Mouse (Mus musculus): ENCODE results near the gene Akap14. TPM values are rescaled to one million over a fixed set of nuclear protein-coding genes. Genes with fewer than 3 reads are reported as not detected.
"Not testable (repeated sequence)": the region's sequence is repeated elsewhere in the genome, so short reads cannot be mapped to it uniquely, and the experiment has no call there.

Akap14 gene
- polyA plus RNA-seq, 1 experiment = not detected

GRCm38 (mm10) chrX:37161169-37161568, 7.5 kb downstream of the Akap14 start:
- Histone ChIP-seq H3K36me3 (ENCODE audit: control insufficient read depth, insufficient read depth) (no peaks in the 10 kb centered on the region), H3ac (ENCODE audit: control insufficient read depth, insufficient read length) (no peak overlapping the region), H3K4me3 (no peak overlapping the region), H3K27me3 (ENCODE audit: control insufficient read depth, insufficient read depth, insufficient read length) (no peaks in the 10 kb centered on the region), H3K4me2 (ENCODE audit: low read depth) (peak overlapping the region; percentile 18), H3K79me2 (ENCODE audit: control insufficient read depth, insufficient read depth) (no peaks in the 10 kb centered on the region)
- TF ChIP-seq E2F4 (IDR thresholded peaks at IDR 0.05; ENCODE audit: insufficient read depth) (no peak), POLR2AphosphoS2 (IDR thresholded peaks at IDR 0.05; ENCODE audit: insufficient read length, low read depth) (no peak)

- Histone ChIP-seq H3K4me3 (no peak overlapping the region), H3K4me2 (ENCODE audit: low read depth) (no peak overlapping the region), H3K27me3 (ENCODE audit: control insufficient read depth, insufficient read depth, insufficient read length) (no peaks in the 10 kb centered on the region), H3ac (ENCODE audit: control insufficient read depth, insufficient read length) (no peak overlapping the region), H3K79me2 (ENCODE audit: control insufficient read depth, insufficient read depth) (no peaks in the 10 kb centered on the region), H3K36me3 (ENCODE audit: control insufficient read depth, insufficient read depth) (no peaks in the 10 kb centered on the region)
- TF ChIP-seq POLR2A (IDR thresholded peaks at IDR 0.05; ENCODE audit: insufficient read length, low read depth) (no peak), SRF (IDR thresholded peaks at IDR 0.05; ENCODE audit: control insufficient read depth, insufficient read length, low read depth) (no peak), CEBPB (IDR thresholded peaks at IDR 0.05; ENCODE audit: insufficient read depth, poor library complexity, severe bottlenecking) (no peak), USF1 (IDR thresholded peaks at IDR 0.05; ENCODE audit: low read depth) (no peak), POLR2AphosphoS2 (IDR thresholded peaks at IDR 0.05; ENCODE audit: insufficient read length, low read depth) (no peak), E2F4 (IDR thresholded peaks at IDR 0.05; ENCODE audit: insufficient read depth) (no peak), TCF3 (IDR thresholded peaks at IDR 0.05; ENCODE audit: insufficient read length, low read depth) (no peak), MYOD1 (IDR thresholded peaks at IDR 0.05; ENCODE audit: control insufficient read depth in 1 of 3, insufficient read length in 2 of 3, low read depth in 2 of 3) (no peak), MYOG (IDR thresholded peaks at IDR 0.05; ENCODE audit: control insufficient read depth in 1 of 3, insufficient read depth in 1 of 3, insufficient read length in 2 of 3, low read depth in 2 of 3) (no peak), TCF12 (IDR thresholded peaks at IDR 0.05; ENCODE audit: insufficient read depth, poor library complexity, severe bottlenecking) (no peak), MAX (IDR thresholded peaks at IDR 0.05; ENCODE audit: low read depth) (no peak), REST (IDR thresholded peaks at IDR 0.05; ENCODE audit: insufficient read depth, insufficient read length) (no peak)
Measured at GRCm38 (mm10) chrX:37157839-37158238, 10.8 kb downstream of the Akap14 start.

- H3K4me3 ChIP-seq = no peak overlapping the region
- H3K4me2 ChIP-seq (ENCODE audit: low read depth) = no peak overlapping the region
- no peaks in the 10 kb centered on the region for H3K36me3 ChIP-seq (ENCODE audit: control insufficient read depth, insufficient read depth)
- H3K79me2 ChIP-seq (ENCODE audit: control insufficient read depth, insufficient read depth) = no peaks in the 10 kb centered on the region
- H3ac ChIP-seq (ENCODE audit: control insufficient read depth, insufficient read length) = no peak overlapping the region
- no peaks in the 10 kb centered on the region for H3K27me3 ChIP-seq (ENCODE audit: control insufficient read depth, insufficient read depth, insufficient read length)
- TF ChIP-seq SRF (IDR thresholded peaks at IDR 0.05; ENCODE audit: control insufficient read depth, insufficient read length, low read depth) (no peak), POLR2A (IDR thresholded peaks at IDR 0.05; ENCODE audit: insufficient read length, low read depth) (no peak), MAX (IDR thresholded peaks at IDR 0.05; ENCODE audit: low read depth) (no peak), E2F4 (IDR thresholded peaks at IDR 0.05; ENCODE audit: insufficient read depth) (no peak), CEBPB (IDR thresholded peaks at IDR 0.05; ENCODE audit: insufficient read depth, poor library complexity, severe bottlenecking) (no peak), REST (IDR thresholded peaks at IDR 0.05; ENCODE audit: insufficient read depth, insufficient read length) (no peak)
Measured at GRCm38 (mm10) chrX:37144954-37145353, 23.7 kb downstream of the Akap14 start.

GRCm38 (mm10) chrX:37144498-37144897, 24.1 kb downstream of the Akap14 start:
- not testable (repeated sequence) for H3ac ChIP-seq (ENCODE audit: control insufficient read depth, insufficient read length); H3K36me3 ChIP-seq (ENCODE audit: control insufficient read depth, insufficient read depth); H3K4me3 ChIP-seq; H3K27me3 ChIP-seq (ENCODE audit: control insufficient read depth, insufficient read depth, insufficient read length); H3K4me2 ChIP-seq (ENCODE audit: low read depth); H3K79me2 ChIP-seq (ENCODE audit: control insufficient read depth, insufficient read depth)

- Histone ChIP-seq H3K36me3 (ENCODE audit: control insufficient read depth, insufficient read depth) (no peaks in the 10 kb centered on the region), H3K79me2 (ENCODE audit: control insufficient read depth, insufficient read depth) (no peaks in the 10 kb centered on the region), H3K27me3 (ENCODE audit: control insufficient read depth, insufficient read depth, insufficient read length) (no peaks in the 10 kb centered on the region), H3ac (ENCODE audit: control insufficient read depth, insufficient read length) (no peak overlapping the region), H3K4me2 (ENCODE audit: low read depth) (no peak overlapping the region), H3K4me3 (no peak overlapping the region)
- TF ChIP-seq MYOD1 (IDR thresholded peaks at IDR 0.05; ENCODE audit: control insufficient read depth in 1 of 3, insufficient read length in 2 of 3, low read depth in 2 of 3) = no peak
- no peak for TF ChIP-seq E2F4 (IDR thresholded peaks at IDR 0.05; ENCODE audit: insufficient read depth)
- TF ChIP-seq USF1 (IDR thresholded peaks at IDR 0.05; ENCODE audit: low read depth) = no peak
- TF ChIP-seq SRF (IDR thresholded peaks at IDR 0.05; ENCODE audit: control insufficient read depth, insufficient read length, low read depth) = no peak
- no peak for TF ChIP-seq MYOG (IDR thresholded peaks at IDR 0.05; ENCODE audit: control insufficient read depth in 1 of 3, insufficient read depth in 1 of 3, insufficient read length in 2 of 3, low read depth in 2 of 3)
- TF ChIP-seq REST (IDR thresholded peaks at IDR 0.05; ENCODE audit: insufficient read depth, insufficient read length) = no peak
- no peak for TF ChIP-seq TCF3 (IDR thresholded peaks at IDR 0.05; ENCODE audit: insufficient read length, low read depth)
- TF ChIP-seq POLR2AphosphoS2 (IDR thresholded peaks at IDR 0.05; ENCODE audit: insufficient read length, low read depth) = no peak
- no peak for TF ChIP-seq POLR2A (IDR thresholded peaks at IDR 0.05; ENCODE audit: insufficient read length, low read depth)
- TF ChIP-seq TCF12 (IDR thresholded peaks at IDR 0.05; ENCODE audit: insufficient read depth, poor library complexity, severe bottlenecking) = no peak
- no peak for TF ChIP-seq MAX (IDR thresholded peaks at IDR 0.05; ENCODE audit: low read depth)
- no peak for TF ChIP-seq CEBPB (IDR thresholded peaks at IDR 0.05; ENCODE audit: insufficient read depth, poor library complexity, severe bottlenecking)
Measured at GRCm38 (mm10) chrX:37141732-37142131, 26.9 kb downstream of the Akap14 start.

Data from myocyte (in vitro differentiated cells).